Mouse (Mus musculus): ENCODE measurements around the gene Rnf220.
A peak's percentile ranks its signal among the peaks of the same experiment; 100 is the strongest.

Rnf220 gene

GRCm38 (mm10) chr4:117489566-117489965 lies 7.3 kb downstream of the Rnf220 start:
- DNase-seq (ENCODE audit: low read depth, low spot score), result no peak

- no peak for DNase-seq (ENCODE audit: low read depth, low spot score)
Measured at GRCm38 (mm10) chr4:117487471-117487870, 9.4 kb downstream of the Rnf220 start.

- DNase-seq (ENCODE audit: low read depth, low spot score), result no peak
Measured at GRCm38 (mm10) chr4:117486188-117486587, 10.7 kb downstream of the Rnf220 start.

GRCm38 (mm10) chr4:117485045-117485780 lies 11.6 kb downstream of the Rnf220 start:
- DNase-seq (ENCODE audit: low read depth, low spot score), result no peak

- peak; percentile 19 for DNase-seq (ENCODE audit: low read depth, low spot score)
Measured at GRCm38 (mm10) chr4:117484256-117485044, 12.4 kb downstream of the Rnf220 start.

- DNase-seq (ENCODE audit: low read depth, low spot score), result no peak
Measured at GRCm38 (mm10) chr4:117483931-117484255, 13.0 kb downstream of the Rnf220 start.

GRCm38 (mm10) chr4:117482103-117482502 lies 14.7 kb downstream of the Rnf220 start:
- no peak for DNase-seq (ENCODE audit: low read depth, low spot score)

GRCm38 (mm10) chr4:117480611-117481445 lies 16.0 kb downstream of the Rnf220 start:
- no peak for DNase-seq (ENCODE audit: low read depth, low spot score)

- no peak for DNase-seq (ENCODE audit: low read depth, low spot score)
Measured at GRCm38 (mm10) chr4:117479951-117480350, 16.9 kb downstream of the Rnf220 start.

GRCm38 (mm10) chr4:117478101-117478673 lies 18.7 kb downstream of the Rnf220 start:
- DNase-seq (ENCODE audit: low read depth, low spot score), result peak; percentile 83

GRCm38 (mm10) chr4:117477401-117477800 lies 19.5 kb downstream of the Rnf220 start:
- DNase-seq (ENCODE audit: low read depth, low spot score), result peak; percentile 89

- peak; percentile 74 for DNase-seq (ENCODE audit: low read depth, low spot score)
Measured at GRCm38 (mm10) chr4:117476777-117477176, 20.1 kb downstream of the Rnf220 start.

GRCm38 (mm10) chr4:117476355-117476754 lies 20.5 kb downstream of the Rnf220 start:
- DNase-seq (ENCODE audit: low read depth, low spot score), result no peak

- DNase-seq (ENCODE audit: low read depth, low spot score), result peak; percentile 26
Measured at GRCm38 (mm10) chr4:117473985-117474354, 22.9 kb downstream of the Rnf220 start.

GRCm38 (mm10) chr4:117473291-117473984 lies 23.4 kb downstream of the Rnf220 start:
- no peak for DNase-seq (ENCODE audit: low read depth, low spot score)

GRCm38 (mm10) chr4:117469471-117469870 lies 27.4 kb downstream of the Rnf220 start:
- DNase-seq (ENCODE audit: low read depth, low spot score), result no peak

- DNase-seq (ENCODE audit: low read depth, low spot score), result no peak
Measured at GRCm38 (mm10) chr4:117467936-117468335, 28.9 kb downstream of the Rnf220 start.

GRCm38 (mm10) chr4:117449151-117449550 lies 47.7 kb downstream of the Rnf220 start:
- no peak for DNase-seq (ENCODE audit: low read depth, low spot score)

GRCm38 (mm10) chr4:117447926-117448325 lies 48.9 kb downstream of the Rnf220 start:
- DNase-seq (ENCODE audit: low read depth, low spot score), result no peak

- no peak for DNase-seq (ENCODE audit: low read depth, low spot score)
Measured at GRCm38 (mm10) chr4:117445516-117446207, 51.2 kb downstream of the Rnf220 start.

- DNase-seq (ENCODE audit: low read depth, low spot score), result no peak
Measured at GRCm38 (mm10) chr4:117438919-117439318, 57.9 kb downstream of the Rnf220 start.

Measured in A20 (cell line).